12 mouse cellular contexts compared by ENCODE assay signal in the genomic region with DNA sequence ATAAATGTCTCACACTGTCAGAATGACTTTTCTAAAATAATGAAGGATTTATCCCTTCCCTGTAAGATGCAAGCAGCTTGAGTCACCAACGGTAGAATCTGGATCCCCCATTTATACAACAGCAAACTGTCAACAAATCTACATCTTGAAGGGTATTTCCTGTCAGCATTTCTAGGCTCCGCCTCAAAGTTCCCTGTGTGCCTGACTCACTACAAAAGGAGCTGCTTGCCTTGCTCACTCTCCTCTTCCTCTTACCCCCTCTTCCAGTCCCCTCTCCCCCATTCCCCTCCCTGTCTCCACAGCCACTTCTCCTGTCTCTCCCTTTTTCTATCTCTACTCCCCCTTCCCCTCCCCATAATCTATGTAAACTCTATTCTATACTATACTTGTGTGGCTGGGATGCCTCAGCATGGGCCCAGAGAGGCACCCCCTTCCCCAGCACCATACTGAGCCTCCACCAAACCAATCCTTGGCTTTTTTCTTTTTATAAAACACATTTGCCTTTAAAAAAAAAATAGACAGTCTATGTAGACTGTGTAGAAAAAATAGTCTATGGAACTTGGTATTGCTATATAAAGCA. TPM values are rescaled to one million over a fixed set of nuclear protein-coding genes. Genes with fewer than 3 reads are reported as not detected.
A peak's percentile ranks its signal among the peaks of the same experiment; 100 is the strongest.
DNase-seq lines count a peak whose midpoint lies in the region; ATAC-seq lines count a peak whose summit lies in the region.
"Had no signal": no experiment of that assay in that cellular context is flagged by ENCODE, and none has a peak within 500 bp of the region (broad histone marks: within the 10 kb centered on the region; RNA-seq: fewer than 3 reads in every experiment).

No protein-coding gene starts in this region.

- no peak overlapping the region for H3K9ac ChIP-seq in forebrain, embryonic 12.5 days
- no peak overlapping the region for H3K9ac ChIP-seq in limb, embryonic 11.5 days (ENCODE audit: low read length)
- H3K9ac ChIP-seq in hindbrain, embryonic 13.5 days, result no peak overlapping the region
- H3K9ac ChIP-seq in midbrain, embryonic 16.5 days (ENCODE audit: low read depth, low read length), result no peak overlapping the region
- H3K9ac ChIP-seq: heart, embryonic 13.5 days; liver, embryonic 15.5 days had no signal

- H3K4me3 ChIP-seq in forebrain, embryonic 12.5 days (replicated peaks), result no peak overlapping the region
- no peak overlapping the region for H3K4me3 ChIP-seq in forebrain, embryonic 10.5 days
- H3K4me3 ChIP-seq in limb, embryonic 11.5 days (ENCODE audit: low read depth, low read length), result no peak overlapping the region
- H3K4me3 ChIP-seq in limb, embryonic 10.5 days, result no peak overlapping the region
- no peak overlapping the region for H3K4me3 ChIP-seq in hindbrain, embryonic 13.5 days
- no peak overlapping the region for H3K4me3 ChIP-seq in midbrain, embryonic 16.5 days (ENCODE audit: low read depth, low read length)
- H3K4me3 ChIP-seq: heart, embryonic 13.5 days; liver, embryonic 15.5 days had no signal

- no peaks in the 10 kb centered on the region for H3K27me3 ChIP-seq in forebrain, embryonic 12.5 days
- no peaks in the 10 kb centered on the region for H3K27me3 ChIP-seq in forebrain, embryonic 10.5 days (ENCODE audit: poor library complexity, severe bottlenecking)
- no peaks in the 10 kb centered on the region for H3K27me3 ChIP-seq in limb, embryonic 11.5 days (ENCODE audit: control insufficient read depth, insufficient read depth, low read length)
- H3K27me3 ChIP-seq in limb, embryonic 10.5 days (ENCODE audit: low read depth, poor library complexity, severe bottlenecking), result no peaks in the 10 kb centered on the region
- H3K27me3 ChIP-seq in hindbrain, embryonic 13.5 days, result no peaks in the 10 kb centered on the region
- no peaks in the 10 kb centered on the region for H3K27me3 ChIP-seq in midbrain, embryonic 16.5 days (ENCODE audit: control insufficient read depth, insufficient read depth, low read depth, low read length)
- H3K27me3 ChIP-seq: heart, embryonic 13.5 days; liver, embryonic 15.5 days had no signal

- H3K9me3 ChIP-seq in forebrain, embryonic 12.5 days, result no peaks in the 10 kb centered on the region
- no peaks in the 10 kb centered on the region for H3K9me3 ChIP-seq in forebrain, embryonic 10.5 days
- no peaks in the 10 kb centered on the region for H3K9me3 ChIP-seq in limb, embryonic 11.5 days (ENCODE audit: control insufficient read depth, low read length)
- H3K9me3 ChIP-seq in limb, embryonic 10.5 days (replicated peaks), result no peaks in the 10 kb centered on the region
- H3K9me3 ChIP-seq in hindbrain, embryonic 13.5 days, result no peaks in the 10 kb centered on the region
- no peaks in the 10 kb centered on the region for H3K9me3 ChIP-seq in midbrain, embryonic 16.5 days (replicated peaks; ENCODE audit: control insufficient read depth, low read length, poor library complexity, severe bottlenecking)
- H3K9me3 ChIP-seq: heart, embryonic 13.5 days; liver, embryonic 15.5 days had no signal

- DNase-seq in forebrain, embryonic 10.5 days (ENCODE audit: extremely low spot score, low spot score), result no peak
- no peak for DNase-seq in limb, embryonic 11.5 days (ENCODE audit: low spot score)
- DNase-seq in limb, embryonic 10.5 days (ENCODE audit: low spot score), result no peak
- DNase-seq in urinary bladder, postnatal 10 days (ENCODE audit: low spot score), result no peak
- no peak for DNase-seq in cerebellum, postnatal 10 days
- DNase-seq: B cell, adult 2 months; kidney, adult 11 months had no signal

- H3K4me1 ChIP-seq in forebrain, embryonic 12.5 days, result no peaks in the 10 kb centered on the region
- H3K4me1 ChIP-seq in forebrain, embryonic 10.5 days, result no peaks in the 10 kb centered on the region
- H3K4me1 ChIP-seq in limb, embryonic 11.5 days (ENCODE audit: control insufficient read depth, insufficient read depth, low read length), result no peaks in the 10 kb centered on the region
- no peaks in the 10 kb centered on the region for H3K4me1 ChIP-seq in limb, embryonic 10.5 days
- H3K4me1 ChIP-seq in hindbrain, embryonic 13.5 days (replicated peaks), result no peaks in the 10 kb centered on the region
- H3K4me1 ChIP-seq in midbrain, embryonic 16.5 days (ENCODE audit: control insufficient read depth, insufficient read depth, low read length), result no peaks in the 10 kb centered on the region
- H3K4me1 ChIP-seq: heart, embryonic 13.5 days; liver, embryonic 15.5 days had no signal

- peak; percentile 49; the same call in 1 of the 2 replicates for ATAC-seq in forebrain, embryonic 12.5 days (ENCODE audit: low FRiP score)
- ATAC-seq in limb, embryonic 11.5 days (ENCODE audit: insufficient number of reproducible peaks, low FRiP score, low TSS enrichment, low read depth), result 0 out of 2 replicates have a peak, but pooled peaks have one; percentile 4
- ATAC-seq in hindbrain, embryonic 13.5 days (ENCODE audit: low FRiP score), result peak; percentile 70
- peak; percentile 55; the same call in 1 of the 2 replicates for ATAC-seq in midbrain, embryonic 16.5 days

- no peak overlapping the region for H3K27ac ChIP-seq in forebrain, embryonic 12.5 days
- no peak overlapping the region for H3K27ac ChIP-seq in forebrain, embryonic 10.5 days
- H3K27ac ChIP-seq in limb, embryonic 11.5 days (replicated peaks; ENCODE audit: low read depth, low read length), result no peak overlapping the region
- no peak overlapping the region for H3K27ac ChIP-seq in limb, embryonic 10.5 days
- no peak overlapping the region for H3K27ac ChIP-seq in hindbrain, embryonic 13.5 days
- H3K27ac ChIP-seq in midbrain, embryonic 16.5 days (ENCODE audit: low read length), result no peak overlapping the region
- H3K27ac ChIP-seq: heart, embryonic 13.5 days; liver, embryonic 15.5 days had no signal

- no peak overlapping the region for H3K4me2 ChIP-seq in forebrain, embryonic 12.5 days
- H3K4me2 ChIP-seq in limb, embryonic 11.5 days (ENCODE audit: low read depth, severe bottlenecking), result no peak overlapping the region
- H3K4me2 ChIP-seq in hindbrain, embryonic 13.5 days, result no peak overlapping the region
- no peak overlapping the region for H3K4me2 ChIP-seq in midbrain, embryonic 16.5 days (ENCODE audit: low read length)
- H3K4me2 ChIP-seq: heart, embryonic 13.5 days; liver, embryonic 15.5 days had no signal

- peaks cover 63% of the 10 kb centered on the region for H3K36me3 ChIP-seq in forebrain, embryonic 12.5 days (replicated peaks)
- H3K36me3 ChIP-seq in forebrain, embryonic 10.5 days (replicated peaks), result peaks cover 68% of the 10 kb centered on the region
- peaks cover 15% of the 10 kb centered on the region; the same call in 1 of the 2 replicates for H3K36me3 ChIP-seq in limb, embryonic 11.5 days (ENCODE audit: control insufficient read depth, insufficient read depth, low read length)
- H3K36me3 ChIP-seq in limb, embryonic 10.5 days, result peaks cover 66% of the 10 kb centered on the region
- H3K36me3 ChIP-seq in hindbrain, embryonic 13.5 days, result peaks cover 63% of the 10 kb centered on the region
- peaks cover 42% of the 10 kb centered on the region for H3K36me3 ChIP-seq in midbrain, embryonic 16.5 days (ENCODE audit: control insufficient read depth, insufficient read depth, low read length)

- 95% methylated on average over 2 of the region's 2 CpGs for WGBS in forebrain, embryonic 12.5 days
- WGBS in forebrain, embryonic 10.5 days, result 88% methylated on average over 2 of the region's 2 CpGs
- WGBS in limb, embryonic 11.5 days, result 94% methylated on average over 2 of the region's 2 CpGs
- 94% methylated on average over 2 of the region's 2 CpGs for WGBS in limb, embryonic 10.5 days
- WGBS in hindbrain, embryonic 13.5 days, result 98% methylated on average over 2 of the region's 2 CpGs
- WGBS in midbrain, embryonic 16.5 days, result 85% methylated on average over 2 of the region's 2 CpGs

RNA-seq across cellular contexts. Expression of a gene that starts 26.6 kb away (rescaled TPM):
- polyA plus RNA-seq in forebrain, embryonic 12.5 days (2016; fragmentation: Nextera tagmentation; extraction: Ambion mirVana), result 497 and 513 TPM in 2 replicates
- 528 and 553 TPM in 2 replicates for polyA plus RNA-seq in forebrain, embryonic 10.5 days (2016; fragmentation: Nextera tagmentation; extraction: Ambion mirVana)
- polyA plus RNA-seq in limb, embryonic 11.5 days (2014; fragmentation: Nextera tagmentation; extraction: Ambion mirVana), result 470 and 473 TPM in 2 replicates
- 432 and 482 TPM in 2 replicates for polyA plus RNA-seq in limb, embryonic 10.5 days (2016; fragmentation: Nextera tagmentation; extraction: Ambion mirVana)
- polyA plus RNA-seq in hindbrain, embryonic 13.5 days (2015; fragmentation: Nextera tagmentation; extraction: Ambion mirVana), result 546 and 556 TPM in 2 replicates
- polyA plus RNA-seq in midbrain, embryonic 16.5 days (2015; fragmentation: Nextera tagmentation; extraction: Ambion mirVana), result 627 and 665 TPM in 2 replicates

RNA-seq across cellular contexts. Expression of a gene that starts 34.0 kb away (rescaled TPM):
- polyA plus RNA-seq in forebrain, embryonic 12.5 days (2016; fragmentation: Nextera tagmentation; extraction: Ambion mirVana), result 7.5 and 7.7 TPM in 2 replicates
- 6.0 TPM in 2 replicates for polyA plus RNA-seq in forebrain, embryonic 10.5 days (2016; fragmentation: Nextera tagmentation; extraction: Ambion mirVana)
- 8.2 and 12.2 TPM in 2 replicates for polyA plus RNA-seq in limb, embryonic 11.5 days (2014; fragmentation: Nextera tagmentation; extraction: Ambion mirVana)
- polyA plus RNA-seq in limb, embryonic 10.5 days (2016; fragmentation: Nextera tagmentation; extraction: Ambion mirVana), result 7.5 and 12.1 TPM in 2 replicates
- polyA plus RNA-seq in hindbrain, embryonic 13.5 days (2015; fragmentation: Nextera tagmentation; extraction: Ambion mirVana), result 17.4 and 25.4 TPM in 2 replicates
- polyA plus RNA-seq in midbrain, embryonic 16.5 days (2015; fragmentation: Nextera tagmentation; extraction: Ambion mirVana), result 20.0 and 25.2 TPM in 2 replicates

Comparison
In these comparisons a context has a peak if more than half of its experiments do, and no peak if none do; other contexts are left out.
1. ATAC-seq: peak in every context shown above with its lines; median percentile 70 in hindbrain, embryonic 13.5 days; 55 in midbrain, embryonic 16.5 days; 49 in forebrain, embryonic 12.5 days; 4 in limb, embryonic 11.5 days.